8 mouse cellular contexts compared by ENCODE assay signal in genomic region chr10:61696560-61696823, GRCm38 (mm10). TPM values are rescaled to one million over a fixed set of nuclear protein-coding genes. Genes with fewer than 3 reads are reported as not detected.
A peak's percentile ranks its signal among the peaks of the same experiment; 100 is the strongest.
DNase-seq lines count a peak whose midpoint lies in the region; ATAC-seq lines count a peak whose summit lies in the region.

No protein-coding gene starts in this region.

- H3K27me3 ChIP-seq in neural tube, embryonic 11.5 days (ENCODE audit: control insufficient read depth, insufficient read depth, low read length): no peaks in the 10 kb centered on the region
- H3K27me3 ChIP-seq in forebrain, embryonic 13.5 days: no peaks in the 10 kb centered on the region
- H3K27me3 ChIP-seq in limb, embryonic 11.5 days (ENCODE audit: control insufficient read depth, insufficient read depth, low read length): no peaks in the 10 kb centered on the region
- H3K27me3 ChIP-seq in stomach, embryonic 14.5 days (ENCODE audit: control insufficient read depth, insufficient read depth, low read length): no peaks in the 10 kb centered on the region

- H3K4me2 ChIP-seq in neural tube, embryonic 11.5 days (ENCODE audit: low read depth): peak overlapping the region; percentile 100
- peak overlapping the region; percentile 100 for H3K4me2 ChIP-seq in forebrain, embryonic 13.5 days
- H3K4me2 ChIP-seq in limb, embryonic 11.5 days (ENCODE audit: low read depth, severe bottlenecking): peak overlapping the region; percentile 97
- peak overlapping the region; percentile 100 for H3K4me2 ChIP-seq in stomach, embryonic 14.5 days (replicated peaks; ENCODE audit: low read depth, low read length)

- H3K36me3 ChIP-seq in neural tube, embryonic 11.5 days (ENCODE audit: control insufficient read depth, insufficient read depth, low read length): peaks cover 2% of the 10 kb centered on the region; the same call in 1 of the 2 replicates
- H3K36me3 ChIP-seq in forebrain, embryonic 13.5 days (ENCODE audit: poor library complexity, severe bottlenecking): peaks cover 34% of the 10 kb centered on the region
- peaks cover 16% of the 10 kb centered on the region for H3K36me3 ChIP-seq in limb, embryonic 11.5 days (ENCODE audit: control insufficient read depth, insufficient read depth, low read length)
- peaks cover 20% of the 10 kb centered on the region for H3K36me3 ChIP-seq in stomach, embryonic 14.5 days (ENCODE audit: control insufficient read depth, insufficient read depth, low read length)

- no peak overlapping the region for H3K27ac ChIP-seq in neural tube, embryonic 11.5 days (ENCODE audit: low read depth, low read length)
- no peak overlapping the region for H3K27ac ChIP-seq in forebrain, embryonic 13.5 days
- H3K27ac ChIP-seq in limb, embryonic 11.5 days (replicated peaks; ENCODE audit: low read depth, low read length): no peak overlapping the region
- no peak overlapping the region for H3K27ac ChIP-seq in stomach, embryonic 14.5 days (ENCODE audit: low read length)

- peaks cover 11% of the 10 kb centered on the region for H3K4me1 ChIP-seq in neural tube, embryonic 11.5 days (ENCODE audit: control insufficient read depth, insufficient read depth, low read length)
- H3K4me1 ChIP-seq in forebrain, embryonic 13.5 days: peaks cover 23% of the 10 kb centered on the region
- peaks cover 13% of the 10 kb centered on the region for H3K4me1 ChIP-seq in limb, embryonic 11.5 days (ENCODE audit: control insufficient read depth, insufficient read depth, low read length)
- H3K4me1 ChIP-seq in stomach, embryonic 14.5 days (ENCODE audit: control insufficient read depth, insufficient read depth, low read length): peaks cover 14% of the 10 kb centered on the region

- ATAC-seq in neural tube, embryonic 11.5 days (ENCODE audit: insufficient read depth, low FRiP score, low TSS enrichment): no peak
- ATAC-seq in forebrain, embryonic 13.5 days: no peak
- ATAC-seq in limb, embryonic 11.5 days (ENCODE audit: insufficient number of reproducible peaks, low FRiP score, low TSS enrichment, low read depth): no peak
- no peak for ATAC-seq in stomach, embryonic 14.5 days (ENCODE audit: insufficient number of reproducible peaks, insufficient read depth, low FRiP score, low read depth)
- ATAC-seq in erythroid progenitor cell, adult 5-6 weeks (replicated peaks; ENCODE audit: low FRiP score, poor library complexity, severe bottlenecking): no peak

- DNase-seq in neural tube, embryonic 11.5 days (ENCODE audit: low spot score): no peak
- no peak for DNase-seq in neural tube, embryonic 10.5 days (ENCODE audit: extremely low spot score, low spot score)
- no peak for DNase-seq in limb, embryonic 11.5 days (ENCODE audit: low spot score)
- DNase-seq in left cerebral cortex, adult 11 months (ENCODE audit: low spot score): no peak
- no peak for DNase-seq in yolk sac, embryonic 10.5 days (ENCODE audit: low spot score)

- peak overlapping the region; percentile 63 for H3K9ac ChIP-seq in neural tube, embryonic 11.5 days (ENCODE audit: low read length)
- H3K9ac ChIP-seq in forebrain, embryonic 13.5 days: peak overlapping the region; percentile 79
- H3K9ac ChIP-seq in limb, embryonic 11.5 days (ENCODE audit: low read length): peak overlapping the region; percentile 74
- peak overlapping the region; percentile 79 for H3K9ac ChIP-seq in stomach, embryonic 14.5 days (replicated peaks; ENCODE audit: low read depth, low read length)

- WGBS in neural tube, embryonic 11.5 days: 13% methylated on average over 19 of the region's 19 CpGs
- 13% methylated on average over 18 of the region's 19 CpGs for WGBS in forebrain, embryonic 13.5 days
- WGBS in limb, embryonic 11.5 days: 9% methylated on average over 19 of the region's 19 CpGs
- 9% methylated on average over 19 of the region's 19 CpGs for WGBS in stomach, embryonic 14.5 days

- peak overlapping the region; percentile 85 for H3K4me3 ChIP-seq in neural tube, embryonic 11.5 days (ENCODE audit: low read depth, low read length)
- peak overlapping the region; percentile 99 for H3K4me3 ChIP-seq in forebrain, embryonic 13.5 days
- H3K4me3 ChIP-seq in limb, embryonic 11.5 days (ENCODE audit: low read depth, low read length): peak overlapping the region; percentile 96
- H3K4me3 ChIP-seq in stomach, embryonic 14.5 days (ENCODE audit: low read depth, low read length): peak overlapping the region; percentile 98

- H3K9me3 ChIP-seq in neural tube, embryonic 11.5 days (ENCODE audit: control insufficient read depth, low read length): no peaks in the 10 kb centered on the region
- H3K9me3 ChIP-seq in forebrain, embryonic 13.5 days (replicated peaks): no peaks in the 10 kb centered on the region
- no peaks in the 10 kb centered on the region for H3K9me3 ChIP-seq in limb, embryonic 11.5 days (ENCODE audit: control insufficient read depth, low read length)
- H3K9me3 ChIP-seq in stomach, embryonic 14.5 days (ENCODE audit: control insufficient read depth, low read depth, low read length): no peaks in the 10 kb centered on the region

RNA-seq across cellular contexts. Expression of gene Tysnd1, which starts 1.2 kb away (rescaled TPM):
- polyA plus RNA-seq in neural tube, embryonic 11.5 days (2014; fragmentation: Nextera tagmentation; extraction: Ambion mirVana): 35.5 and 35.7 TPM in 2 replicates
- 18.0 and 18.4 TPM in 2 replicates for polyA plus RNA-seq in forebrain, embryonic 13.5 days (2015; fragmentation: Nextera tagmentation; extraction: Ambion mirVana)
- 36.3 and 36.6 TPM in 2 replicates for polyA plus RNA-seq in limb, embryonic 11.5 days (2014; fragmentation: Nextera tagmentation; extraction: Ambion mirVana)
- 27.3 and 27.5 TPM in 2 replicates for polyA plus RNA-seq in stomach, embryonic 14.5 days (2014; fragmentation: Nextera tagmentation; extraction: Ambion mirVana)
- 6.3 and 14.1 TPM in 2 replicates for total RNA-seq in erythroid progenitor cell, adult 5-6 weeks (2015; ENCODE audit: low replicate concordance)
- total RNA-seq in erythroid progenitor cell, adult 5-6 weeks (2017; ENCODE audit: low replicate concordance): 3.5 and 7.3 TPM in 2 replicates

RNA-seq across cellular contexts. Expression of gene Sar1a, which starts 16.4 kb away (rescaled TPM):
- polyA plus RNA-seq in neural tube, embryonic 11.5 days (2014; fragmentation: Nextera tagmentation; extraction: Ambion mirVana): 252 and 255 TPM in 2 replicates
- 205 and 216 TPM in 2 replicates for polyA plus RNA-seq in forebrain, embryonic 13.5 days (2015; fragmentation: Nextera tagmentation; extraction: Ambion mirVana)
- 245 and 250 TPM in 2 replicates for polyA plus RNA-seq in limb, embryonic 11.5 days (2014; fragmentation: Nextera tagmentation; extraction: Ambion mirVana)
- polyA plus RNA-seq in stomach, embryonic 14.5 days (2014; fragmentation: Nextera tagmentation; extraction: Ambion mirVana): 246 and 260 TPM in 2 replicates
- 43.6 and 65.2 TPM in 2 replicates for total RNA-seq in erythroid progenitor cell, adult 5-6 weeks (2015; ENCODE audit: low replicate concordance)
- total RNA-seq in erythroid progenitor cell, adult 5-6 weeks (2017; ENCODE audit: low replicate concordance): 26.9 and 52.8 TPM in 2 replicates

RNA-seq across cellular contexts. Expression of gene Aifm2, which starts 18.6 kb away (rescaled TPM):
- 11.8 and 12.8 TPM in 2 replicates for polyA plus RNA-seq in neural tube, embryonic 11.5 days (2014; fragmentation: Nextera tagmentation; extraction: Ambion mirVana)
- polyA plus RNA-seq in forebrain, embryonic 13.5 days (2015; fragmentation: Nextera tagmentation; extraction: Ambion mirVana): 5.0 and 5.1 TPM in 2 replicates
- 8.2 TPM in 2 replicates for polyA plus RNA-seq in limb, embryonic 11.5 days (2014; fragmentation: Nextera tagmentation; extraction: Ambion mirVana)
- polyA plus RNA-seq in stomach, embryonic 14.5 days (2014; fragmentation: Nextera tagmentation; extraction: Ambion mirVana): 16.5 and 17.2 TPM in 2 replicates
- 1.3 and 6.5 TPM in 2 replicates for total RNA-seq in erythroid progenitor cell, adult 5-6 weeks (2015; ENCODE audit: low replicate concordance)
- 1.8 and 9.9 TPM in 2 replicates for total RNA-seq in erythroid progenitor cell, adult 5-6 weeks (2017; ENCODE audit: low replicate concordance)

RNA-seq across cellular contexts. Expression of gene Ppa1, which starts 48.1 kb away (rescaled TPM):
- 283 and 285 TPM in 2 replicates for polyA plus RNA-seq in neural tube, embryonic 11.5 days (2014; fragmentation: Nextera tagmentation; extraction: Ambion mirVana)
- 285 and 287 TPM in 2 replicates for polyA plus RNA-seq in forebrain, embryonic 13.5 days (2015; fragmentation: Nextera tagmentation; extraction: Ambion mirVana)
- 314 and 321 TPM in 2 replicates for polyA plus RNA-seq in limb, embryonic 11.5 days (2014; fragmentation: Nextera tagmentation; extraction: Ambion mirVana)
- 145 and 152 TPM in 2 replicates for polyA plus RNA-seq in stomach, embryonic 14.5 days (2014; fragmentation: Nextera tagmentation; extraction: Ambion mirVana)
- 13.8 and 15.1 TPM in 2 replicates for total RNA-seq in erythroid progenitor cell, adult 5-6 weeks (2015; ENCODE audit: low replicate concordance)
- 7.0 and 17.5 TPM in 2 replicates for total RNA-seq in erythroid progenitor cell, adult 5-6 weeks (2017; ENCODE audit: low replicate concordance)
